Mouse (Mus musculus): ENCODE data around the gene Ch25h.
A peak's percentile ranks its signal among the peaks of the same experiment; 100 is the strongest.

Ch25h gene

GRCm38 (mm10) chr19:34474991-34475971, at the start of gene Ch25h:
Gene Ch25h (minus strand): TSS chr19:34475164.
- DNase-seq: peak; percentile 54

- peak; percentile 37 for DNase-seq
These were observed 49.7 kb upstream of the Ch25h start for GRCm38 (mm10) chr19:34524646-34525045.

- peak; percentile 82 for DNase-seq
These were observed 48.3 kb upstream of the Ch25h start for GRCm38 (mm10) chr19:34523106-34523725.

- no peak for DNase-seq
These were observed 47.0 kb upstream of the Ch25h start for GRCm38 (mm10) chr19:34521978-34522377.

GRCm38 (mm10) chr19:34521361-34521760, 46.4 kb upstream of the Ch25h start:
- peak; percentile 42 for DNase-seq

- DNase-seq: peak; percentile 78
These were observed 45.1 kb upstream of the Ch25h start for GRCm38 (mm10) chr19:34520051-34520450.

- peak; percentile 77 for DNase-seq
These were observed 44.7 kb upstream of the Ch25h start for GRCm38 (mm10) chr19:34519646-34520045.

GRCm38 (mm10) chr19:34518786-34519185, 43.8 kb upstream of the Ch25h start:
- DNase-seq: peak; percentile 69

- DNase-seq: peak; percentile 93
These were observed 43.0 kb upstream of the Ch25h start for GRCm38 (mm10) chr19:34517812-34518594.

- DNase-seq: peak; percentile 43
These were observed 42.2 kb upstream of the Ch25h start for GRCm38 (mm10) chr19:34517197-34517596.

GRCm38 (mm10) chr19:34516346-34516745, 41.4 kb upstream of the Ch25h start:
- DNase-seq: peak; percentile 41

GRCm38 (mm10) chr19:34515681-34516080, 40.7 kb upstream of the Ch25h start:
- no peak for DNase-seq

GRCm38 (mm10) chr19:34511528-34511927, 36.6 kb upstream of the Ch25h start:
- no peak for DNase-seq

GRCm38 (mm10) chr19:34510717-34511116, 35.8 kb upstream of the Ch25h start:
- no peak for DNase-seq

GRCm38 (mm10) chr19:34505161-34505721, 30.3 kb upstream of the Ch25h start:
- DNase-seq: peak; percentile 11

- peak; percentile 84 for DNase-seq
These were observed 25.8 kb upstream of the Ch25h start for GRCm38 (mm10) chr19:34500763-34501162.

GRCm38 (mm10) chr19:34496353-34496752, 21.4 kb upstream of the Ch25h start:
- DNase-seq: peak; percentile 90

- DNase-seq: no peak
These were observed 18.9 kb upstream of the Ch25h start for GRCm38 (mm10) chr19:34493859-34494258.

- peak; percentile 76 for DNase-seq
These were observed 8.6 kb upstream of the Ch25h start for GRCm38 (mm10) chr19:34483547-34483946.

- DNase-seq: no peak
These were observed 555 bp downstream of the Ch25h start for GRCm38 (mm10) chr19:34474228-34474990.

- no peak for DNase-seq
These were observed 3.3 kb downstream of the Ch25h start for GRCm38 (mm10) chr19:34471703-34472102.

- no peak for DNase-seq
These were observed 6.2 kb downstream of the Ch25h start for GRCm38 (mm10) chr19:34468794-34469193.
